Mouse (Mus musculus): ENCODE results near the gene Msh4. TPM values are rescaled to one million over a fixed set of nuclear protein-coding genes. Genes with fewer than 3 reads are reported as not detected.
"Not testable (repeated sequence)": the region's sequence is repeated elsewhere in the genome, so short reads cannot be mapped to it uniquely, and the experiment has no call there.

Gene Msh4
- polyA plus RNA-seq, 1 experiment from 2014 or later, result 0.14 TPM

DNA sequence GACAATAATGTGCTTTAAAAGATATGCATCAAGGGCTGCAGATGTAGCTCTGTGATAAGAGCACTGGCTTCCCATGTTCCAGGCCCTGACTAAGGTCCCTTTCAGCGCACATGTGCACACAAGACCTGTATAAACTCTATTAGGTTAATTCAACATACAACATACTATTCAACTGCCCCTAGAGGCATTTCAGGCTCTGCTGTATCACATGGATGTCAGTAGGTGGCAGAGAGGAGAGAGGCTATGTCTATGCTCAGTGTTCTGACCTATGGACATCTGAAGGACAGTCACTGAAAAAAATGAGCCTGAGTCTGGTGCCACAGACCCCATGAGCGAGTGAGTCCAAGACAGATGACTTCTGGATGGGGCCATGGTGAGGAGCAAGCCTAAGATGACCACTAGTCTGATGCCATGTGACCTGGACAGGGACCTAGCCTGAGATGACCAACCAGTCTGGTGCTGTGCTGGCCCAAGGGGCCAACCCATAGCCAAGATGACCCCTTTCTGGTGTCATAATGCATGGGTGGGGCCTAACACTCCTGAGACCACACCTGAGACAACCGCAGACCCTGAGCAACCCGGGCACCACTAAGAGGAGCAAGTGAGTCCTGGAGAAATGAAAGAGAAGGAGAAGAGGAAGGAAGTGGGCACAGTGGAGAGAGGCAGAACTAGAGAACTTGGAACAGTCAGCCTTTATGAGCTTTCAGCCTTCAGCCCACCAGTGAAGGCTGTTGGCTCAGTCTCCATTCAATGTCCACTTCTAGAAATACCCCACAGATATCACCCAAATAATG is 41.1 kb downstream of the Msh4 start:
- Histone ChIP-seq H3K4me2 (replicated peaks) (no peak overlapping the region), H3K27me3 (no peaks in the 10 kb centered on the region), H3K9me3 (no peaks in the 10 kb centered on the region), H3K36me3 (no peaks in the 10 kb centered on the region), H3K4me3 (no peak overlapping the region), H3K9ac (replicated peaks) (no peak overlapping the region), H3K4me1 (no peaks in the 10 kb centered on the region), H3K27ac (replicated peaks) (no peak overlapping the region)
- 88% methylated on average over 4 of the region's 4 CpGs for WGBS
- ATAC-seq (ENCODE audit: low FRiP score, low read depth), result no peak

DNA sequence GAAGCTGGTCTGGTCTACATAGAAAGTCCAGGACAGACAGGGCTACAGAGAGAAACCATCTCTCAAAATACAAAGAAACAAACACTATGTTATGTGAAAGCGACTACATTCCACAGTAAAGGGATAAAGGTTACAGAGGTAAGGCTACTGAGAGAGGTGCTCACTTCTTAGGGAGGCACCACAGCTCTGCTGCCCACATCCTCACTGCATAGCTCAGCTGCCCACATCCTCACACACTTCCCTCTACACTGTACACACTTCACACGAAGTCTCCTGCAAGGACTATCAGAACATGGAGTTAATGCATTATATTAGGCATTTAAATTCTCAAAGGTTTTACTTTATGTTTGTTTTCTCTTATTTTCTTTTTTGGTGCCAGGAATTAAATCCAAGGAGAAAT is 42.1 kb downstream of the Msh4 start:
- 0 out of 2 replicates have a peak, but pooled peaks cover 2% of the 10 kb centered on the region for H3K4me1 ChIP-seq
- no peaks in the 10 kb centered on the region for H3K27me3 ChIP-seq
- 81% methylated on average over 2 of the region's 2 CpGs for WGBS
- no peak overlapping the region for H3K4me2 ChIP-seq (replicated peaks)
- no peaks in the 10 kb centered on the region for H3K9me3 ChIP-seq
- H3K9ac ChIP-seq (replicated peaks), result no peak overlapping the region
- H3K4me3 ChIP-seq, result no peak overlapping the region
- H3K36me3 ChIP-seq, result no peaks in the 10 kb centered on the region
- no peak for ATAC-seq (ENCODE audit: low FRiP score, low read depth)
- H3K27ac ChIP-seq (replicated peaks), result no peak overlapping the region

DNA sequence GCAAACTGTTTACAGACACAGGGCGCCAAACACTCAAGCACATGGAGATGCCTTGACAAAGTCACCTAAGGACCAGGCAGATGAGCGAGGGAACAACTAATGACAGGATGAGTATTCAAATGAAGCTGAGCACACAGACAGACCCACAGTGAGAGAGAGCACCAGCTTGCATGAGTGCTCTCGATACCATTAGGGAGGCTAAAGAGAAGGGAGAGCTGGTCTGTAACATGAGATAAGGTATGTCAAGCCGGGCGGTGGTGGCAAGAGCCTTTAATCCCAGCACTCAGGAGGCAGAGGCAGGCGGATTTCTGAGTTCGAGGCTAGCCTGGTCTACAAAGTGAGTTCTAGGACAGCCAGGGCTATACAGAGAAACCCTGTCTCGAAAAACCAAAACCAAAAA is 45.5 kb downstream of the Msh4 start:
- H3K4me2 ChIP-seq (replicated peaks); H3K27me3 ChIP-seq; ATAC-seq (ENCODE audit: low FRiP score, low read depth); H3K4me1 ChIP-seq; H3K27ac ChIP-seq (replicated peaks); H3K9me3 ChIP-seq; H3K4me3 ChIP-seq; H3K9ac ChIP-seq (replicated peaks); H3K36me3 ChIP-seq: not testable (repeated sequence)
- WGBS, result 90% methylated on average over 8 of the region's 8 CpGs

DNA sequence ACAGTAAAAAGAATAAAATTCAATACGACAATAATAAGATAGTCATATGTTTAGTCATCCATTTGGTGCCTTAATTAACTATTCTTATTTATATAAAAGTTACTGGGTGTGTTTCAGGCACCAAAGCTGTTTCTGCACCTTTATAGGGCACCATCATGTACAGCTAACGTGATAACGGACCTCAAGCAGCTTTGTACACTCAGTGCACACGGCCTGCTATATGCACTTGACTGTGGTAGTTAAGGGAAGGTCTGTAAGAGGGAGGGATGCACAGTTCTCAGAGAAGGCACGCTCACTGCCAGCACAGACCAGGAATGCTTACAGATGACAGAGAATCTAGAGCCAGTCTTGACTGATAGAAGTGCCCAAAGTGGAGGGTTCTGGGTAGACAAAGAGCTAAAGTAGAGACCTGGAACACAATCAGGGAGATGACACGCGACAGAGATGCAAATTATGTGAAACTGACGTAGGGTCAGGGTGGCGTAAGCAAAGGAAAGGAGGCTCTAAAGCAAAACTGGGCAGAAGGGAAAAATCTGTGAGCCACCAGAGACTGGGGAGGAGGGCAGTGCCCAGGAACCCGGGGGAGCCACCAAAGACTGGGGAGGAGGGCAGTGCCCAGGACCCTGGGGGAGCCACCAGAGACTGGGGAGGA is 47.5 kb downstream of the Msh4 start:
- no peaks in the 10 kb centered on the region for H3K27me3 ChIP-seq
- no peak overlapping the region for H3K27ac ChIP-seq (replicated peaks)
- H3K4me2 ChIP-seq (replicated peaks), result no peak overlapping the region
- no peak for ATAC-seq (ENCODE audit: low FRiP score, low read depth)
- no peak overlapping the region for H3K4me3 ChIP-seq
- 0 out of 2 replicates have a peak, but pooled peaks cover 2% of the 10 kb centered on the region for H3K4me1 ChIP-seq
- H3K9me3 ChIP-seq, result no peaks in the 10 kb centered on the region
- H3K9ac ChIP-seq (replicated peaks), result no peak overlapping the region
- 78% methylated on average over 10 of the region's 10 CpGs for WGBS
- H3K36me3 ChIP-seq, result no peaks in the 10 kb centered on the region

DNA sequence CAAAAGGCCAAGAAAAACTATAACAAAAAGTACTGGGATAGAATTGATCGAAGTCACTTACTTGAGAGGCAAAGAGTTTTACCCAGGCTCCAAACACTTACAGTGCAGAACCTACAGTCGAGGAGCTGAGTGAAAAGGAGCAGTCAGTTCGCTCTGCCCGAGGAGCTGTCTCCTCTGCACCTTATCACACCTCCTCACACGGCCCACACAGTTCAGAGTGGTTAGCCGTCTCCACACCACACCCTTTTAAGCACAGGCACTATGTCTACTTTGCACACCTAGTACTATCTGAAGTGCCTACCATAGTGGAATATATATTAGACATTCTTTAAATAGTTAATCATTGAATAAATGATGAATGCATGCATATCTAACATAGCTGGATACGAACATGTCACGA is 53.7 kb downstream of the Msh4 start:
- 87% methylated on average over 8 of the region's 8 CpGs for WGBS
- no peak overlapping the region for H3K27ac ChIP-seq (replicated peaks)
- ATAC-seq (ENCODE audit: low FRiP score, low read depth), result no peak
- no peaks in the 10 kb centered on the region for H3K36me3 ChIP-seq
- H3K9ac ChIP-seq (replicated peaks), result no peak overlapping the region
- no peaks in the 10 kb centered on the region for H3K27me3 ChIP-seq
- H3K9me3 ChIP-seq, result no peaks in the 10 kb centered on the region
- H3K4me1 ChIP-seq, result no peaks in the 10 kb centered on the region
- H3K4me3 ChIP-seq, result no peak overlapping the region
- H3K4me2 ChIP-seq (replicated peaks), result no peak overlapping the region

DNA sequence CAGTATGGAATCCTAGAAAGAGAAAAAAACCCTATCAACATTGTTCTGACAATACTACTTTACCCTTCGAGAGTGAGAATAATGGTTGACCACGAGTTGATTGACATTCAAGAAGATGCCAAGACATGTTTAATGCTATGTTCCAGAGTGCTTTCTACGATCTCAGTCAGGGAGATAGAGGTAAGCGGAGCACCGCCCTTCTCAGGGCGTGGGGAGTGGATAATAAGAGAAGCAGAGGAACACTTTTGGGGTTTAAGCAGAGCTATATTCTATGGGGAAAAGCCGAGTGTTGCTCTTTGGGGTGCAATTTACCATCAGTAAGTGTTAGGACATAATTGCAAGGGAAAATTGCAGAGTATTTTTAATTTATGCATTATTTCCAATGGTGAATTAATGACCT is 55.2 kb downstream of the Msh4 start:
- WGBS, result 91% methylated on average over 7 of the region's 7 CpGs
- ATAC-seq (ENCODE audit: low FRiP score, low read depth), result no peak
- H3K9me3 ChIP-seq, result no peaks in the 10 kb centered on the region
- H3K4me1 ChIP-seq, result no peaks in the 10 kb centered on the region
- H3K27ac ChIP-seq (replicated peaks), result no peak overlapping the region
- no peak overlapping the region for H3K9ac ChIP-seq (replicated peaks)
- H3K4me3 ChIP-seq, result no peak overlapping the region
- no peak overlapping the region for H3K4me2 ChIP-seq (replicated peaks)
- H3K27me3 ChIP-seq, result no peaks in the 10 kb centered on the region
- H3K36me3 ChIP-seq, result no peaks in the 10 kb centered on the region

DNA sequence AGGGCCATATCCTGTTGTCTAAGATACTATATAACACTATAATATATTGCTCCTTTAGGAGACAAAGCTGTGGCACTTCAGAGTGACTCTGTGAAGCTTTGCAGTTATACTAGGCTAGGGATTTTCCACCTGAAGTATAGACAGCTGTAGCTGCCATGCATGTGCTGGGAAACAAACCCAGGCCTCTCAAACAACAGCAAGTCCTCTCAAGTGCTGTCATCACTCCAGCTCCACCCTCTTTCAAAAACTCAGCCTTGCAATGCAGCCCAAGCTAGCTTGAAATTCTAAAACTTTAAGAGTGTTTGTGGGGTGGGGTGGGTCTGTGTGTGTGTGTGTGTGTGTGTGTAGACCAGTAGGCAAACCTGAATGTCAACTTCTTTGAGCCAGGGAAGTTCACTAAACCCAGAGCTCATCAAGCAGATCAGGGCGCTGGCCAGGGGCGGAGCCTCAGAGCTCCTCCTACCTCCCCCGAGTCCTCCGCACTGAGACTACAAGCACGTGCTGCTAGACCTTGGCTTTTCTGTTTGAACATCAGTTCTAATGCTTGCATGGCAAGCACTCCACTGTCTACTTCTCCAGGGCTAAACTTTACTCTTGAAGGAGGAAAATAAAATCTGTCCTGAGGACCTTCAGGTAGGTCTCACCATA is 56.4 kb downstream of the Msh4 start:
- H3K36me3 ChIP-seq, result no peaks in the 10 kb centered on the region
- H3K4me2 ChIP-seq (replicated peaks), result no peak overlapping the region
- no peaks in the 10 kb centered on the region for H3K27me3 ChIP-seq
- no peak for ATAC-seq (ENCODE audit: low FRiP score, low read depth)
- no peak overlapping the region for H3K9ac ChIP-seq (replicated peaks)
- no peak overlapping the region for H3K27ac ChIP-seq (replicated peaks)
- H3K4me3 ChIP-seq, result no peak overlapping the region
- H3K9me3 ChIP-seq, result no peaks in the 10 kb centered on the region
- H3K4me1 ChIP-seq, result no peaks in the 10 kb centered on the region
- WGBS, result 11% methylated on average over 5 of the region's 5 CpGs

DNA sequence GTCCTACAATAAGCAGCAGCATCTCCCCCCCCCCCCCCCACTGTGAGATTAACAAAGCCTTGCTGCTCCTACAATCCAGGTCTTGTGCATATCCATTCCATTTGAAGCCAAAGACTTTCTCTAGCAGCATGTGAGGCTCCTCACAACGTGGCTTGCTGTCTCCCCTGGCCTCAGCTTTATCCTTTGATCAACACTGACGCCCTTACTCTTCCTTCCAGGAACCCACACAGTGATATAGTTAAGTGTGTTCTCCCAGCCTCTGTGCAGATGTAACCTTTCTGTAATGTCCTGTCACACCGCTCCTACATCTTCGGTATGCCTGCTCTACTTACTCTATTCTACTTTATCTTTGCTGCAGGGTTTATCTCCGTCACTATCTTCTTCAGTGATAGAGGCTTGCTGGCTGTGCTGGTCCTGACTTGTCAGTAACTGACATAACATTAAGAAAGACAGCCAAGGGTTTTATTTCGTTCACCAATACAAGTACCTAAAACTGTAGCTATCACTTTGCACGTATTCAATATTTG is 58.7 kb downstream of the Msh4 start:
- Histone ChIP-seq H3K9me3 (no peaks in the 10 kb centered on the region), H3K27ac (replicated peaks) (no peak overlapping the region), H3K36me3 (no peaks in the 10 kb centered on the region), H3K4me3 (no peak overlapping the region), H3K4me2 (replicated peaks) (no peak overlapping the region), H3K4me1 (no peaks in the 10 kb centered on the region), H3K27me3 (no peaks in the 10 kb centered on the region), H3K9ac (replicated peaks) (no peak overlapping the region)
- no peak for ATAC-seq (ENCODE audit: low FRiP score, low read depth)
- WGBS, result 85% methylated on average over 7 of the region's 7 CpGs

DNA sequence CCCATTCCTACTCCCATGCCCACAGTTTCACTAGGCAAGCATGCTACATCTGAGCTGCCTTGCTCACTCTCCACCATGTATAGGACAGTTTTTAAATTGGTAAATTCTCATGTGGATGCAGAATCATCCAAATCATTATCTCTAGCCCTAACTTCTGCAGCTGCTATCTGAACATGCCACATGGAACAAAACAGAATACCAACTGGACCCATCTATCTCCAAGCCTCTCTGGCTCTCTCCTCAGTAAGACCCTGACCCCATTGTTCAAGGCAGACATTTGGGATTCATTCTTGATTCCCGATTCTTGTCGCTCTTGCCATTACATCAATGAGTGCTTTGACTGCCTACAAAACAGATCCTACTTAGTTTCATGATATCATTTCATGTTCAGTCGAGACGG is 59.8 kb downstream of the Msh4 start:
- 86% methylated on average over 4 of the region's 4 CpGs for WGBS
- no peaks in the 10 kb centered on the region for H3K27me3 ChIP-seq
- no peak overlapping the region for H3K4me2 ChIP-seq (replicated peaks)
- no peaks in the 10 kb centered on the region for H3K4me1 ChIP-seq
- no peak overlapping the region for H3K4me3 ChIP-seq
- no peak overlapping the region for H3K27ac ChIP-seq (replicated peaks)
- no peaks in the 10 kb centered on the region for H3K36me3 ChIP-seq
- no peak overlapping the region for H3K9ac ChIP-seq (replicated peaks)
- ATAC-seq (ENCODE audit: low FRiP score, low read depth), result no peak
- no peaks in the 10 kb centered on the region for H3K9me3 ChIP-seq

DNA sequence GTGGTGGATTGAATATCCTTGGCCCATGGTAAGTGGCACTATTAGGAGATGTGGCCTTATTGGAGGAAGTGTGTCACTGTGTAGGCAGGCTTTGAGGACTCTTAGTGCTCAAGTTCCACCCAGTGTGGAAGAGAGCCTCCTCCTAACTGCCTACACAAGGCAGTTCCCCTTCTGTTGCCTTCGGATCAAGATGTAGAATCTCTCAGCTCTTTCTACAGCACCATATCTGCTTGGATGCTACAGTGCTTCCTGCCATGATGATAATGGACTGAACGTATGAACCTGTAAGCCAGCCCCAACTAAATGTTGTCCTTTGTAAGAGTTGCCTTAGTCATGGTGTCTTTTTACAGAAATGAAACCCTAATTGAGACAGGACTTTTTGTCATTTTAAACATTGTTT is 60.4 kb downstream of the Msh4 start:
- no peaks in the 10 kb centered on the region for H3K36me3 ChIP-seq
- H3K4me2 ChIP-seq (replicated peaks), result no peak overlapping the region
- no peak for ATAC-seq (ENCODE audit: low FRiP score, low read depth)
- H3K27me3 ChIP-seq, result no peaks in the 10 kb centered on the region
- no peak overlapping the region for H3K4me3 ChIP-seq
- H3K9ac ChIP-seq (replicated peaks), result no peak overlapping the region
- no peaks in the 10 kb centered on the region for H3K4me1 ChIP-seq
- 87% methylated on average over 2 of the region's 2 CpGs for WGBS
- H3K9me3 ChIP-seq, result no peaks in the 10 kb centered on the region
- H3K27ac ChIP-seq (replicated peaks), result no peak overlapping the region

DNA sequence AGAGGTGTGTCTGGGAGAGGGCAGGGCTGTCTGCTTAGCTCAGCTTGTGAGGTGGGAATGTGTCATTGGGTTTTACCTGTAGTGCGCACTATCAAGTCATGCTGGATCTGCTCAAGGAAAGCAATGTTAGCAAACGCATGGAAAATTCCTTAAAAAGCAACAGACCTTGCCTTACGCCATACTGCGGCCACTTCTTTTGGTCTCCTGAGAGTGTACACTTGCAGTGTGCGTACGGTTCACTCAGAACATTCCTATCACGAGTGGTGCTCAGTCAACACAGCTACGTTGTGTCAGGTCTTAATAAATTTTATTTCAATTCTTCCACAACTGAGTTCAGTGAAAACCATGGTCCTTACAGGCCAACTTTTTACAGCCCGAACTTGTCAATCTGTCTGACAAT is 61.2 kb downstream of the Msh4 start:
- Histone ChIP-seq H3K4me1 (no peaks in the 10 kb centered on the region), H3K9ac (replicated peaks) (no peak overlapping the region)
- 92% methylated on average over 9 of the region's 9 CpGs for WGBS

DNA sequence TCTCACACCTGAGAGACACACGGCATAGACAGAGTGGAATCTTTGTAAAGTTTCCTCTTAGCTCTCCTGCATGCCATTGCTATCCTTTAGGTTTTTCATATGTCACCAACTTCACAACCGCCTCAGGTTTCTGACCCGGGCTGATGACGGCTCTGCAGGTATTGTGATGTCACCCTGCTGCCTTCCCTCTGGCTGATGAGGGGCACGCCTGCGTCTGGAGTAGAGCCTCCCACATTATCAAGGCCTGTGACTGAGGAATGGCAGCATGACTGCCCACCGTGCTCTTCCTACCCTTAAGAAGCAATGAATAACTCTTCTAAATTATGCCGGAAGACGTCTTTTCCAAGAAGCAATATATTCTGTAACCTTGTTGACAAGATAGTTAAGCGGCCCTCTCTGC is 61.9 kb downstream of the Msh4 start, which contains the start of gene Asb17:
TSS of gene Asb17 (plus strand) at position 180 of the 400 bp plus-strand sequence.
- no peak within 1 kb of the TSS for H3K4me3 ChIP-seq
- no peaks in the 10 kb centered on the region for H3K36me3 ChIP-seq
- no peak within 1 kb of the TSS for H3K27ac ChIP-seq (replicated peaks)
- H3K4me1 ChIP-seq, result no peaks in the 10 kb centered on the region
- WGBS, result 89% methylated on average over 10 of the region's 10 CpGs
- H3K9ac ChIP-seq (replicated peaks), result no peak within 1 kb of the TSS
- no peaks in the 10 kb centered on the region for H3K27me3 ChIP-seq
- H3K9me3 ChIP-seq, result no peaks in the 10 kb centered on the region
- no peak for ATAC-seq (ENCODE audit: low FRiP score, low read depth)
- no peak within 1 kb of the TSS for H3K4me2 ChIP-seq (replicated peaks)

More for the DNA sequence above, 61.2 kb downstream of the Msh4 start:
- Histone ChIP-seq H3K9me3 (no peaks in the 10 kb centered on the region), H3K4me2 (replicated peaks) (no peak overlapping the region), H3K4me3 (no peak overlapping the region), H3K36me3 (no peaks in the 10 kb centered on the region), H3K27me3 (no peaks in the 10 kb centered on the region), H3K27ac (replicated peaks) (no peak overlapping the region)
- no peak for ATAC-seq (ENCODE audit: low FRiP score, low read depth)
